Mouse (Mus musculus): Measurements from ENCODE around the gene Ifitm2.

GRCm38 (mm10) chr7:140927181-140927580 is 28.6 kb downstream of the Ifitm2 start:
- no peak for TF ChIP-seq CTCF (IDR thresholded peaks at IDR 0.05; ENCODE audit: control insufficient read depth, insufficient read depth, insufficient read length)
- TF ChIP-seq USF1 (IDR thresholded peaks at IDR 0.05; ENCODE audit: low read depth) = no peak
- no peak for TF ChIP-seq MAX (IDR thresholded peaks at IDR 0.05)
- TF ChIP-seq FOSL1 (IDR thresholded peaks at IDR 0.05; ENCODE audit: insufficient read depth, low read length, poor library complexity, severe bottlenecking) = no peak
